Mouse (Mus musculus): Measurements from ENCODE around the gene Cers1.
A peak's percentile ranks its signal among the peaks of the same experiment; 100 is the strongest.

Cers1 gene

GRCm38 (mm10) chr8:70316511-70317504, 1.2 kb downstream of the Cers1 start:
- DNase-seq (ENCODE audit: low read depth) = no peak

- DNase-seq (ENCODE audit: low read depth) = no peak
These were observed 2.3 kb downstream of the Cers1 start for GRCm38 (mm10) chr8:70317872-70318271.

DNA sequence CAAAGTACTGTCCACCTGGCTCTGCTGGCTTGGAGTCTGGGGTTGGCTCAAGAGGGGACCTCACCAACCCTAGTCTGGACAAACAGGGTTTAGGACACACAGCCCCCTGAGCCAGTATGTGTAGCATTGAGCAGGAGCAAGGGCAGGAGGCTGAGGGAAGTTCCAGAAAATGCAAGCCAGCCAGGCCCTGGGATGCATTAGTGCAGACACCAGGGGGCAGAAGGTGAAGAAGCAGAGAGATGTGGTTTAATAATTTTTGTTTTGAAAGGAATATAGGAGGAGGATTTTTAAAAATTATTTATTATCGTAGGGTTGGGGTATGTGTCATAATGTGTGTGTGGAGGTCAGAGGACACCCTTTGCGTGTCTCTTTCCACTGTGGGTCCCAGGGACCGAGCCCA, 8.1 kb downstream of the Cers1 start:
- DNase-seq (ENCODE audit: low read depth) = no peak

- DNase-seq (ENCODE audit: low read depth) = no peak
These were observed 11.9 kb downstream of the Cers1 start for GRCm38 (mm10) chr8:70327512-70327911.

DNA sequence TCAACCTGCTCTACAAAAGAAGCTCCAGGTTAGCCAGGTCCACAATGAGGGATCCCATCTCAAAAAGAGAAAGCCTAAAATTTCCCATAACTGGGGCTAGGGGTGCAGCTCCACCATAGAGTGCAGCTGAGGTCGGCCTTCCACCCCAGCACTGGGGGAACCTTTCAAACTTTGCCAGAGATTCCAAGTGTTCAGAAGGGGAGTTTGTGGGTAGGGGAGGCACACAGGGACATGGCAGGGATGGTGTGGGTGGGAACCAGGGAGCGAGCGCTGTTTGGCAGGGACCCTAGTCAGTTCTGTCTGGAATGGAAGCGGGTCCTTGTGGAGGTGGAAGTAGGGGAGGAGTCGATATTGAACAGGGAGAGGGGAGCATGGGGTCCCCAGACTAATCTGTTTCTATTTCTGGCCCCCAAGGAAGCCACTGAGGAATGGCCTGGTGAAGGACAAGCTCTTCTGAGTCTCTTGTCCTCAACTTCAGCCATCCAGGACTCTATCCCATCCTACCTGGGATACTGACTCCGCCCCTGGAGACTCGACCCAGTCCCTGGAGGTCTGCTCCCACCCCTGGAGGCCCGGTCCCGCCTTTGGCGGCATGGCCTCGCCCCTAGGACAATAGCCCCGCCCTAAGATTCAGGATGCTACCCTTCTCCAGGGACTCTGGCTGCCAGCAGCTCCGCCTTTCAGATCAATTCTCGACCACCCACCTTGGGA, 13.7 kb downstream of the Cers1 start, which contains the start of gene Gdf1:
Gene Gdf1, plus strand, starts transcription at position 694 of the 711 bp plus-strand sequence.
- DNase-seq (ENCODE audit: low read depth) = no peak

- DNase-seq (ENCODE audit: low read depth) = no peak
These were observed 14.5 kb downstream of the Cers1 start for GRCm38 (mm10) chr8:70329835-70330740.

GRCm38 (mm10) chr8:70330741-70331364, 15.3 kb downstream of the Cers1 start:
- DNase-seq (ENCODE audit: low read depth) = no peak

DNA sequence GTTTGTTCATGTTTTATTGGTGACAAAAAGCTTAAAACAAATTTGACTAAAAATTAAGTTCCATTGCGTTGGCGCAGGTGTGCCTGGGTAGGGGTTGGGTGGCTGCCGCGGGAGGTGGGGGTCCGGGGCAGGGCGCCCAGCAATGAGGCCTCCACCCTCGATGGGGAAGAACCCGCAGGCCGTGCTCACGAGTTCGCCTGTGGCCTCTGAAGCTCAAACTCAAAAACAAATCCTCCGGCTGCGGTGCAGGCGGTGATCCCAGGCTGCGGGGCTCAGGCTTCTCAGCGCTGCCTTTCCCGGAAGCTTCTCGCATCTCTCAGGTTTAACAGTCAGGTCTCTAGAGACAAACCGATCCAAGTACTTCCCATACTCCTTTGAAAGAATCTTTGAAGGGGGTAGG, 16.0 kb downstream of the Cers1 start:
- DNase-seq (ENCODE audit: low read depth) = no peak

DNA sequence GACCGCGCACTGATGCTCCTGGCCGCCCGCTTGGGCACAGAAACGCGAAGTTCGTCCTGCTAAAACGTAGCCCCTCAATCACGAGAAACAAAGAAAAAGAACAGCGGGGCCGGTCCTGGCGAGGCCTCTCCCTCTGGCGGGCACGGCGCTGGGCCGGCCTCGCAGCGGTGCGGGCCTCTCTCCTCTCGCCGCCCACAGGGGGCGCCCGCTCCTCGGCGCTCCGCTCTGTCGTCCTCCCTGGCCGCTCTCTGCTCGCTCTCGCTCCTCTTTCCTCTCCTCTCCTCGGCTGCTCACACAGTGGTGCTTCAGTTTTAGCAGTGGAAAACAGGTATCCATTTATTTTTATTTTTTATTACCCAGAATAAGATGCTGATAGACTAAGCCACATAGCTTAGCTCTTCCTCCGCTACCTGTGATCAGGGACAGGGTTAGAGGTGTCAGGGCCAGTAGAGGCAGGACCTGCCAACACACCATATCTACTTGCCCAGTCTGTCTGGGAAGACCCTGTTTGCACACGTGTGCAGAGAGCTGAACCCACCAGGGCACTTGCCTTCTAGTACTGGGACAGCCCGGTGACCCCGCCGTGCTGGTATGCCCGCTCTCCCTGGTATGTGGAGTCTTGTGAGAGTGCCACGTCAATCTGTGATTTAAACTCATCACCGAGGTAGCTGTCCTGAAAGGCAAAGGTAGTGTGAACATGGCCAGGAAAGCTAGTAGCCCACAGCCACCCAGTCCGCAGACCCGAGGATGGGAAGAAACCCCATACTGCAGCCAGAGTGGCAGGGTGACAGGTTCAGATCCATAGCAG, 16.7 kb downstream of the Cers1 start:
- DNase-seq (ENCODE audit: low read depth) = no peak

DNA sequence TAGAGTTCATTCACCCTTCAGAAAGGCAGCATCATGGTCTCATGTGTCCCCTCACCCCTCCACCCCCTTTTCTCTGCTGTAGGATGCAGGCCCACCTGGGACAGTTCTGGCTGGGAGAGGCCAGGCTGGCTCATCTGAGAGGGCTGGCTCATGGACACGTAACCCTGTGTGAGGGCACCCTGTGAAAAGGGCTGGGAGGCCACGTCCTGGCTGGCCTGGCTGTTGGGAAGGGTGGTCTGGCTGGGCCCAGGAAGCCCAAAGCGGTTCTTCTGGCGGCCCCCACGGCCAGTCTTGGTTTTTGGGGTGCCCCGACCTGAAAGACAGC, 17.3 kb downstream of the Cers1 start:
- no peak for DNase-seq (ENCODE audit: low read depth)

DNA sequence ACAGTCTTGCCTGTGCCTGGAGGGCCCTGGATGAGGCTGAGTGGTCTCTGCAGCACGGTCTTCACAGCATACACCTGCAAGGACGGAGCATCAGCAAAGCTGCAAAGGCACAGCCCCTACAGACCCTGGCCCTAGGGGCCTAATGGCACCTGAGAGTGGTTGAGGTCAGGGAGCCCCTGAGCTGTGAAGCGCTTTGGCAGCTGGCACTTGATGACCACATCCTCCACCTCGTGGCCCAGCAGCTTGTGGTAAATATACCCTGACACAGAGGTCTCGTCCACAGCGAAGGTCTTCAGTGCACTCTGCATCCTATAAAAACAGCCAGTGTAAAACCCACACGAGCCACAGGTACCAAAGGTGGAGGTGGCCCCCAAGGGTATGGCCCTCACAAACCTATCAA, 23.4 kb downstream of the Cers1 start:
- DNase-seq (ENCODE audit: low read depth) = no peak

DNA sequence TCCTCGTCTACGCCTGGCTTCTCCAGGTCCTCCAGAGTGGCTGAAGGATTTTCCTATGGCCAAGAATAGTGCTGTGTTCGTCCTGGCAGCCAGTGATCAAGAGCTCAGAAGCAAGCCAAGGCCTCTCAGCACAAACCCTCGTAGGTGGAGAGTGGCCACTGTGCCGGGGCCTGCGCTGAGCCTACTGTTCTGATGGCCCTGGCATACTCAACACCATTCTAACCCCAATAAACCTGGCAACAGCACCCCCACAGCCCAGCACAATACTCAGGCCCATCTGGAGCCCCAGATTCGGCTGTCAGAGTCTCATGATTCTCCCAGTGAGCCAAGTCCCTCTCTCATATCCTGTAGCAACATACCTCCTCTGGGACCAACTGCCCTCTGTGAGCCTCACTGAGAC, 25.1 kb downstream of the Cers1 start:
- DNase-seq (ENCODE audit: low read depth) = no peak

DNA sequence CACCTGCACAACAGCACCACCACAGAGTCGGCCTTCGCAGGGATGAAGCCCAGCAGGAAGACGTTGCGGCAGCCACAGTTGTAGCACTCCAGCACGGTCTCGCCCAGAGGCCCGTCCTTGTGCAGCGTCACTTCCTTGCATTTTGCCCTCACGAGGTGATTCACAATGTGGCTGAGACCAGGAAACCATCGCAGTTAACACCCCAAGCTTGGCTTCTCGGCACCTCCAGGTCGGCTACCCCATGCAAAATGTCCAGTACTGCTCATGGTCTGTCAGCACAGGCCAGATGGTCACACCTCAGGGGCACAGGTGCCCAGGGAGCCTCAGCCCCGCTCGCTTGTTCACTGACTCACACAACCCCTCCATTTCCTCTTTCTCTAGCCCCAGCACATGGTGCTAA, 26.4 kb downstream of the Cers1 start:
- no peak for DNase-seq (ENCODE audit: low read depth)

GRCm38 (mm10) chr8:70343076-70343475, 27.5 kb downstream of the Cers1 start:
- DNase-seq (ENCODE audit: low read depth) = peak; percentile 67

GRCm38 (mm10) chr8:70343696-70344095, 28.1 kb downstream of the Cers1 start:
- no peak for DNase-seq (ENCODE audit: low read depth)

- DNase-seq (ENCODE audit: low read depth) = no peak
These were observed 28.7 kb downstream of the Cers1 start for GRCm38 (mm10) chr8:70344279-70344678.

DNA sequence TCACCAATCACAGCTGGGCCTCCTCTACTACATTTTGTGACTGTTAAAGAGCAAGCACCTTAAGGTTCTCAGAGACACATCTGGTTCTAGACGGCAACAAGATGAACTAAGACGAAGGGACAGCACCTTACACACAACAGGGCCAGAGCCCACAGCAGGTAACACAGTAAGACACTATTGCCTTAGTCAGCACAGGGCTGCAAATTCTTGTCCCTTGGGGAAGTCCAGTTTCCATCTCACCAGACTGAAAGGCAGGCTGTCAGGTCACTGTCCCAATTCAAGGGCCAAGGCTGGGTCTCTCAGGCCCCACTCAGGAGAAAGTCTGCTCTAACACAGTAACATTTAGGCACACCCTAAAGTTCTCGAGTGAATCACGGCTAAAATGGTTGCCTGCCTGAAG, 31.9 kb downstream of the Cers1 start:
- DNase-seq (ENCODE audit: low read depth) = no peak

DNA sequence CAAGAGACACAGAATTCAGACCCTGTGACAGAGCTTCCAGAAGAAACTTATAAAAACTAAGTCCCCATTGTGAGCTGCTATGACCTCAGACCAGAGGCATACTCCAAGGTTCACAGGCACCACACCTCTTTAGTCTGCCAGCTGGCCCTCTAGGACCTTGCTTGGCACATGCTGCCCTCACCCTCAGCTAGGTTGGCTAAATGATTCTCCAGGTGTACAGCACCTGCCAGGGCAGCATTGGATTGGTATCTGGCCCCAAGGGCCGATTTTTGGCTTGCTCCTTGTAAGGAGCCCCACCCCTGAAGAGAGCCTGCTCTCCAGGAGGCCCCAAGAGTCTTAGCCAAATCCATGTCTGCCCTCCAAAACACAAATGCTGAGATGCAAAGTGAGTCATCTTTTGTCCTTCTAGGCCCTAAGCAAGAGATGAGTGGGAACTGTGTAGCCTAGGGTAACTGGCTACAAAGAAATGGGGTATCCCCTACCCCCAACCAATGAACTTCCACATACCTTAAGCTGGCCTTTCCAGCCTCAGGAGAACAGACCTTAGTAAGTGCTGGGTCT, 32.4 kb downstream of the Cers1 start:
- no peak for DNase-seq (ENCODE audit: low read depth)

DNA sequence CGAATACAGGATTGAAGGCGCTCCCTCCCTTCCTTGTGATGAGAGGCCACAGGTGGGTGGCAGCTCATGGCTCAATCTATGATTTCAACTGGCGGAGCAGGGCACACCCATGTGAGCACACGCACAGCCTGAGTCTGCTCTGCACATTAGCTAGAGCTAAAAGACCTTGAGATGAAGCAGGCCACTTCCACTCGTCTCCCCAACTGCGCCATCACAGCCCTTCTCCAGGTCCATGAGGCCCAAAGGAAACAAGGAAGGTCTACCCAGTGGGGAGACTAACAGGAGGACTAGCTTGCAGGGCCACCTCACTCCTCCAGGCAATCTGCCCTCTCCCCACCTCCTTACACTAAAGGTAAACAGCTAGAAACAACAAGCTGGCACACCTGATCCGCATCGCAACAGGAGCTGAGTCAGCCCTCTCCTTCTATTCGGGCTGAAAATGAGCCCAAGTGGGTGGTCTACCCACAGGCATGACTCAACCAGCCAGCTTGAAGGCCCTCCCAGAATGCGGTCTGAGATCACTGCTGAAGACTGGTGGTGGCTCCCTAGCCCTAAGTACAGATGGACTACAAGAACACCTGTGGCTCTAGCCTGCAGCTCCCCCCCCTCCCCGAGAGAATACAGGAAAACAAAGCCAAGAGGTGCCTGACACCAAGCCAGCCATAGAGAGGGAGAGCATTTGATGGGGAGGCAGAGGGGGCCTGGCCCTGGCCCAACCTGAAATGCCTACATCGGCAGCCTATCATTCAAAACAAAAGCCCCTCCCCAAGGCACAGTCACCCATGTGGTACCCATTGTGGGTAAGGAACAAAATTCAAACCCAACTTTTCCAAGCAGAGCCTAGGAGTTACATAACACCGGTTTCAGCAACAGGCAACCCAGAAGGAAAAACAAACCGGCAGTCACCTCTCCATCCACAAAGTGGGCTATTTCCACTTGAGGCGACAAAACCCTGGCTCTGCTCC, 35.7 kb downstream of the Cers1 start:
- peak; percentile 67 for DNase-seq (ENCODE audit: low read depth)

Data from fibroblast of lung, adult 2 months (primary cell).